Mouse (Mus musculus) hindbrain, embryonic 14.5 days (tissue): ENCODE measurements around the gene Pla2g6. TPM values are rescaled to one million over a fixed set of nuclear protein-coding genes. Genes with fewer than 3 reads are reported as not detected.
A peak's percentile ranks its signal among the peaks of the same experiment; 100 is the strongest.

Experiments used
- ATAC-seq: fragments of 200-750 bp; cut with Nextera tagmentation; 2 replicates; pipeline ENCODE4 v1.8.0; 2017; ENCODE audit warnings: moderate number of reproducible peaks, mild to moderate bottlenecking, moderate TSS enrichment, moderate library complexity; ENCODE audit not compliant: low FRiP score
- DNase-seq: peaks from one replicate; pipeline ENCODE4 v3.0.0-alpha.2; 2015; ENCODE audit warnings: low spot score
- H3K27ac ChIP-seq: fragments of 300-500 bp; sonication (generic); 2 replicates; pipeline ENCODE4 v1.5.1; 2014; ENCODE audit warnings: mild to moderate bottlenecking, moderate library complexity
- H3K27me3 ChIP-seq: fragments of 300-500 bp; sonication (generic); 2 replicates; pipeline ENCODE4 v1.6.1; 2014; ENCODE audit warnings: mild to moderate bottlenecking, low read length, mixed read lengths; ENCODE audit not compliant: control insufficient read depth, insufficient read depth
- H3K36me3 ChIP-seq: fragments of 300-500 bp; sonication (generic); replicated peaks from 2 replicates; pipeline ENCODE4 v1.6.1; 2014; ENCODE audit not compliant: control insufficient read depth, insufficient read depth
- H3K4me1 ChIP-seq: fragments of 300-500 bp; sonication (generic); replicated peaks from 2 replicates; pipeline ENCODE4 v1.6.1; 2014; ENCODE audit warnings: antibody characterized with exemption, low read length, mixed read lengths; ENCODE audit not compliant: control insufficient read depth, insufficient read depth
- H3K4me2 ChIP-seq: fragments of 300-500 bp; sonication (generic); replicated peaks from 2 replicates; pipeline ENCODE4 v1.6.1; 2014; ENCODE audit warnings: mild to moderate bottlenecking, moderate library complexity
- H3K4me3 ChIP-seq: fragments of 300-500 bp; sonication (generic); replicated peaks from 2 replicates; pipeline ENCODE4 v1.5.1; 2014; ENCODE audit warnings: mild to moderate bottlenecking, low read length
- H3K9ac ChIP-seq: fragments of 300-500 bp; sonication (generic); 2 replicates; pipeline ENCODE4 v1.6.1; 2014
- H3K9me3 ChIP-seq: fragments of 300-500 bp; sonication (generic); 2 replicates; pipeline ENCODE4 v1.6.1; 2016; ENCODE audit warnings: low read length; ENCODE audit not compliant: control insufficient read depth
- WGBS: fragments of 180-500 bp; shearing (Covaris S2); extraction: QIAGEN DNeasy Blood & Tissue Kit; methylation state at CpG from one replicate; pipeline ENCODE4 v1.1.7; 2014; 5-methylcytosine and 5-hydroxymethylcytosine counted together
- polyA plus RNA-seq: library from polyadenylated mRNA; unstranded; fragments of >200 nt; fragmentation: Nextera tagmentation; extraction: Ambion mirVana; gene quantifications from 2 replicates; pipeline ENCODE4 v1.2.1, GENCODE M21; 2014

The Pla2g6 gene
- polyA plus RNA-seq, 1 experiment from 2014 or later, result 22.9 TPM

GRCm38 (mm10) chr15:79364120-79364519 is 35.9 kb upstream of the Pla2g6 start:
- Histone ChIP-seq H3K4me3 (no peak overlapping the region), H3K9me3 (no peaks in the 10 kb centered on the region), H3K27ac (no peak overlapping the region), H3K4me2 (no peak overlapping the region), H3K36me3 (peaks cover 78% of the 10 kb centered on the region), H3K27me3 (no peaks in the 10 kb centered on the region), H3K9ac (no peak overlapping the region), H3K4me1 (no peaks in the 10 kb centered on the region)
- DNase-seq (no peak), ATAC-seq (no peak)
- WGBS, result 66% methylated on average over 6 of the region's 6 CpGs

DNA sequence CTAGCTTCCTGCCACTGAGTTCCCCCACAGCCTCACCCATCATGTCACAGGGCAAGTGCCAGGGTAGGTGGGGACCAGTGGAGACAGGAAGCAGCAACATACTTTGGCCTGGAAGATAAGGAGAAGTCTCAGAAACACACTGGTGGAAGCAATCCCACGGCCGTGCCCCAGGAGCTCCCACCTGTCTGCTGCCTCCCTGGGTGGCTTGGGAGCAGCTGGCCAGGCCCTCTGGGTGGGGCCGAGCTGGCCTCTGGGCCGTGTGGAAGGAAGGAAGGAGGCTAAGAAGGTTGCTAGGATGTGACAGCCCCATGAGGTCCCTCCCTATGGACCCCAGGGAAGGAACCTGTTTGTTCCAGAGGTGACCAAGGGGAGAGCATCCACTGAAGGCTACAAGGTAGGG is 32.8 kb upstream of the Pla2g6 start:
- 81% methylated on average over 4 of the region's 4 CpGs for WGBS
- no peak for DNase-seq
- Histone ChIP-seq H3K4me3 (no peak overlapping the region), H3K27ac (no peak overlapping the region), H3K36me3 (peaks cover 51% of the 10 kb centered on the region), H3K4me1 (peaks cover 12% of the 10 kb centered on the region), H3K27me3 (peaks cover 6% of the 10 kb centered on the region), H3K9me3 (no peaks in the 10 kb centered on the region), H3K9ac (no peak overlapping the region), H3K4me2 (no peak overlapping the region)
- ATAC-seq, result no peak

GRCm38 (mm10) chr15:79360371-79360770 is 32.2 kb upstream of the Pla2g6 start:
- Histone ChIP-seq H3K4me1 (peaks cover 12% of the 10 kb centered on the region), H3K9ac (no peak overlapping the region), H3K9me3 (no peaks in the 10 kb centered on the region), H3K36me3 (peaks cover 45% of the 10 kb centered on the region), H3K27me3 (peaks cover 12% of the 10 kb centered on the region), H3K4me3 (no peak overlapping the region), H3K4me2 (no peak overlapping the region), H3K27ac (no peak overlapping the region)
- WGBS, result 71% methylated on average over 7 of the region's 7 CpGs
- DNase-seq (no peak), ATAC-seq (no peak)

DNA sequence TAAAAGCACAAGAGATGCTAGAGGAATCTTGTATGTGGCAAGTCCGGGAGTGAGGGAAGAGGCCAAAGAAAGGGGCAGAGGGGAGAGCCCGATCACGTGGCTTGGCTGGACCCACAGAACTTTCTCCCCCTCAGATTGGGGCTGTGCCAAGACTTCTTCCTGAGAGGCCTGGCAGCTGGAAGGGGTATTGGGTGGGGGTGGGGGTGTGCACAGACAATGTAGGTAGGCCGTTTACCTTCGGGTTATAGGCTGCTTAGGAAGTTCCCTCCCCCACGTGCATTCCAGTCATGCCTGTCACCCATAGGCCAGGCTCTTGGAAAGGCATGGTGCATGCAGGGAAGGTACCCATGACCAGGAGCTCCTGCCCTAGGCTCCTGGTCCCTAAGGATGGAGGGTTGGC is 31.8 kb upstream of the Pla2g6 start:
- 50% methylated on average over 6 of the region's 6 CpGs for WGBS
- H3K27me3 ChIP-seq, result peaks cover 12% of the 10 kb centered on the region
- no peaks in the 10 kb centered on the region for H3K9me3 ChIP-seq
- peaks cover 40% of the 10 kb centered on the region for H3K36me3 ChIP-seq
- ATAC-seq, result no peak
- H3K4me2 ChIP-seq, result no peak overlapping the region
- H3K27ac ChIP-seq, result no peak overlapping the region
- peaks cover 12% of the 10 kb centered on the region for H3K4me1 ChIP-seq
- no peak overlapping the region for H3K9ac ChIP-seq
- no peak overlapping the region for H3K4me3 ChIP-seq
- no peak for DNase-seq

- 37% methylated on average over 12 of the region's 12 CpGs for WGBS
- DNase-seq (no peak), ATAC-seq (no peak)
- H3K36me3 ChIP-seq, result peaks cover 22% of the 10 kb centered on the region
- H3K9ac ChIP-seq, result peak overlapping the region; percentile 57; the same call in 1 of the 2 replicates
- peaks cover 12% of the 10 kb centered on the region for H3K27me3 ChIP-seq
- H3K4me3 ChIP-seq, result peak overlapping the region; percentile 38; the same call in 1 of the 2 replicates
- peak overlapping the region; percentile 94 for H3K4me2 ChIP-seq
- no peaks in the 10 kb centered on the region for H3K9me3 ChIP-seq
- peaks cover 12% of the 10 kb centered on the region for H3K4me1 ChIP-seq
- H3K27ac ChIP-seq, result no peak overlapping the region
Observed at GRCm38 (mm10) chr15:79357974-79358690, 29.9 kb upstream of the Pla2g6 start.

DNA sequence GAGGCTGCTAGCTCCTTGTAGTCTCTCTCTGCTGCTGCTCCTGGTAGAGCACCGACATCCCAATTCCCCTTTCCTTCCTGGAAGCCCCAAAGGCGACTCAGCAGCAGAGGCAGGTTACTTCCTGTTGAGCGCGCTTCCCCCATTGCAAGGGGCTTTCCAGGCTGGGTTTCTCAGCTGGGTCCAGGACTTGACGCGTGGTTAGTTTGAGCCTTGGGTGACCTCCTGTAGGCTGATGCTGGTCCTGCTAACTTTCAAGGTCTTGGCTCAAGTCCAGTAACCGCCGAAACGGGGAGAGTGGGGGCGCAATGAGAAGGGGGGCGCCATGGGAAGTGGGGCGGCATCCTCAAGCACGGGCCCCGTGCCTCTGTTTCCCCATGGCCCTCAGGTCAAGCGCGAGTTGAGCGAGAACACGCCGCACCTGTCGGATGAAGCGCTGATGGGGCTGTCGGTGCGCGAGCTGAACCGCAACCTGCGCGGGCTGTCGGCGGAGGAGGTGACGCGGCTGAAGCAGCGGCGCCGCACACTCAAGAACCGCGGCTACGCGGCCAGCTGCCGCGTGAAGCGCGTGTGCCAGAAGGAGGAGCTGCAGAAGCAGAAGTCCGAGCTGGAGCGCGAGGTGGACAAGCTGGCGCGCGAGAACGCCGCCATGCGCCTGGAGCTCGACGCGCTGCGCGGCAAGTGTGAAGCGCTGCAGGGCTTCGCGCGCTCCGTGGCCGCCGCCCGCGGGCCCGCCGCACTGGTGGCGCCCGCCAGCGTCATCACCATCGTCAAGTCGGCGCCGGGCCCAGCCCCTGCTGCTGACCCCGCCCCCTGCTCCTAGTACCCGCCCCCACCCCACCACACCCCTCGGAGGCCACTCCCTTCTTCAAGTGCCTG is 29.1 kb upstream of the Pla2g6 start:
- peaks cover 14% of the 10 kb centered on the region for H3K36me3 ChIP-seq

DNA sequence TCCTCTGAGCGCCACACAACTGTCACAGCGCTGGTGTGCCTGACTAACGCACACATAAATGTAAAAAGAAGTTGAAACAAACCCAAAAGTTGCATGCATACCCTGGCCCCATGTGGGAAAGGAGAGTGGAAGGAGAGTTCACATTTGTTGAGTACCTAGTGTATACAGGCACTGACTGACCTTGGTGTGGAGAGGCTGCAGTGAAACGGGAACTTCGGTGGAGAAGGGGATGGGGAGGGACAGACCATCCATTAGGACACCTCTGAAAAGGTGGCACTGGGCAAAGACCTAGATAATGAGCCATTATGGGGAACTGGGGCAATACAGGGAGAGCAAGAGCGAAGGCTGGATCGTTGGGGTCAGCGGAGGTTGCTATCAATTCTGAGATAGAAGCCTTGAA is 28.3 kb upstream of the Pla2g6 start:
- Histone ChIP-seq H3K27me3 (peaks cover 12% of the 10 kb centered on the region), H3K4me3 (no peak overlapping the region), H3K4me1 (peaks cover 12% of the 10 kb centered on the region), H3K27ac (no peak overlapping the region), H3K9ac (no peak overlapping the region), H3K36me3 (peaks cover 6% of the 10 kb centered on the region), H3K9me3 (no peaks in the 10 kb centered on the region), H3K4me2 (peak overlapping the region; percentile 94)
- DNase-seq, result no peak
- no peak for ATAC-seq
- 86% methylated on average over 8 of the region's 8 CpGs for WGBS

More for the DNA sequence above, 29.1 kb upstream of the Pla2g6 start:
- ATAC-seq (peak; percentile 76), DNase-seq (peak; percentile 73)
- Histone ChIP-seq H3K27ac (peak overlapping the region; percentile 44; the same call in 1 of the 2 replicates), H3K27me3 (peaks cover 12% of the 10 kb centered on the region), H3K4me3 (peak overlapping the region; percentile 38), H3K4me1 (peaks cover 12% of the 10 kb centered on the region), H3K9ac (peak overlapping the region; percentile 57), H3K4me2 (peak overlapping the region; percentile 94), H3K9me3 (no peaks in the 10 kb centered on the region)
- WGBS, result under 1% methylated on average over 75 of the region's 77 CpGs

DNA sequence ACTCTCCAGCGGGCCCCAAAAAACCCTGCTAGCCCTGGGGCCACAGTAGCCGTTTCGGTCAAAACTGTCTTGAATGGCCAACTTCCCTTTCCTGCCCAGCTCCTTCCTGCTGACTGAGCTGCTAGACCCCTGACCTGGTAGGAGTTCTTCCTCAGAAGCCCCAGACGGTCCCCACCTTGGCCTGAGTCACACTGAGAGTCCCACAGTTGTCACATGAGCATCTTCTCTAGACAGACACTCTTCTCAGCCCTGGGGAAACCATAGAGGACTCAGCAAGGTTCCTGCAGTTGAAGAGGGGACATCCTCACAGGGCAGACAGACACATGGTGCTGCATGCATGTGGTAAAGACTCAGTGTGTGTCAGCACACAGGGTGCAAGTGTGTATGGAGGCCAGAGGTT is 26.4 kb upstream of the Pla2g6 start:
- no peaks in the 10 kb centered on the region for H3K36me3 ChIP-seq
- DNase-seq (no peak), ATAC-seq (no peak)
- no peak overlapping the region for H3K9ac ChIP-seq
- no peak overlapping the region for H3K4me3 ChIP-seq
- 87% methylated on average over 4 of the region's 4 CpGs for WGBS
- no peak overlapping the region for H3K4me2 ChIP-seq
- peaks cover 12% of the 10 kb centered on the region for H3K27me3 ChIP-seq
- peaks cover 12% of the 10 kb centered on the region for H3K4me1 ChIP-seq
- H3K9me3 ChIP-seq, result no peaks in the 10 kb centered on the region
- no peak overlapping the region for H3K27ac ChIP-seq

GRCm38 (mm10) chr15:79353690-79354305 is 25.6 kb upstream of the Pla2g6 start:
- H3K27ac ChIP-seq, result no peak overlapping the region
- no peaks in the 10 kb centered on the region for H3K36me3 ChIP-seq
- peaks cover 16% of the 10 kb centered on the region for H3K27me3 ChIP-seq
- H3K9ac ChIP-seq, result no peak overlapping the region
- no peak for DNase-seq
- WGBS, result 83% methylated on average over 5 of the region's 5 CpGs
- no peak for ATAC-seq
- H3K4me2 ChIP-seq, result no peak overlapping the region
- peaks cover 12% of the 10 kb centered on the region for H3K4me1 ChIP-seq
- H3K4me3 ChIP-seq, result no peak overlapping the region
- H3K9me3 ChIP-seq, result no peaks in the 10 kb centered on the region
